Mouse (Mus musculus) midbrain, embryonic 16.5 days (tissue): ENCODE measurements around the gene Gm11939. TPM values are rescaled to one million over a fixed set of nuclear protein-coding genes. Genes with fewer than 3 reads are reported as not detected.

ENCODE experiments used
- ATAC-seq: fragments of 200-750 bp; cut with Nextera tagmentation; 2 replicates; pipeline ENCODE4 v1.8.0; 2017; ENCODE audit warnings: moderate TSS enrichment
- H3K27ac ChIP-seq: fragments of 300-500 bp; sonication (generic); 2 replicates; pipeline ENCODE4 v1.5.1; 2014; ENCODE audit warnings: mild to moderate bottlenecking, low read length, mixed read lengths
- H3K27me3 ChIP-seq: fragments of 300-500 bp; sonication (generic); 2 replicates; pipeline ENCODE4 v1.6.1; 2014; ENCODE audit warnings: low read depth, low read length, mixed read lengths; ENCODE audit not compliant: control insufficient read depth, insufficient read depth
- H3K36me3 ChIP-seq: fragments of 300-500 bp; sonication (generic); 2 replicates; pipeline ENCODE4 v1.6.1; 2014; ENCODE audit warnings: mild to moderate bottlenecking, low read length, moderate library complexity, mixed read lengths; ENCODE audit not compliant: control insufficient read depth, insufficient read depth
- H3K4me1 ChIP-seq: fragments of 300-500 bp; sonication (generic); 2 replicates; pipeline ENCODE4 v1.6.1; 2014; ENCODE audit warnings: mild to moderate bottlenecking, low read length, mixed read lengths; ENCODE audit not compliant: control insufficient read depth, insufficient read depth
- H3K4me2 ChIP-seq: fragments of 300-500 bp; sonication (generic); 2 replicates; pipeline ENCODE4 v1.6.1; 2014; ENCODE audit warnings: mild to moderate bottlenecking, low read length, mixed read lengths
- H3K4me3 ChIP-seq: fragments of 300-500 bp; sonication (generic); 2 replicates; pipeline ENCODE4 v1.5.1; 2014; ENCODE audit warnings: low read depth, mild to moderate bottlenecking, low read length, moderate library complexity, mixed read lengths
- H3K9ac ChIP-seq: fragments of 300-500 bp; sonication (generic); 2 replicates; pipeline ENCODE4 v1.6.1; 2014; ENCODE audit warnings: low read depth, low read length, mixed read lengths
- H3K9me3 ChIP-seq: fragments of 300-500 bp; sonication (generic); replicated peaks from 2 replicates; pipeline ENCODE4 v1.6.1; 2014; ENCODE audit warnings: mild to moderate bottlenecking, low read length, mixed read lengths; ENCODE audit not compliant: control insufficient read depth, poor library complexity, severe bottlenecking
- WGBS: fragments of 180-500 bp; shearing (Covaris S2); extraction: QIAGEN DNeasy Blood & Tissue Kit; methylation state at CpG from one replicate; pipeline ENCODE4 v1.1.7; 2014; 5-methylcytosine and 5-hydroxymethylcytosine counted together
- polyA plus RNA-seq: library from polyadenylated mRNA; unstranded; fragments of >200 nt; fragmentation: Nextera tagmentation; extraction: Ambion mirVana; gene quantifications from 2 replicates; pipeline ENCODE4 v1.2.1, GENCODE M21; 2015

Gene Gm11939
- polyA plus RNA-seq, 1 experiment from 2014 or later: not detected

GRCm38 (mm10) chr11:99539721-99540120 is 19.5 kb downstream of the Gm11939 start:
- no peaks in the 10 kb centered on the region for H3K27me3 ChIP-seq
- no peak overlapping the region for H3K9ac ChIP-seq
- H3K4me2 ChIP-seq: no peak overlapping the region
- no peak overlapping the region for H3K4me3 ChIP-seq
- ATAC-seq: no peak
- no peaks in the 10 kb centered on the region for H3K9me3 ChIP-seq
- WGBS: 49% methylated on average over 9 of the region's 9 CpGs
- H3K27ac ChIP-seq: no peak overlapping the region
- H3K36me3 ChIP-seq: no peaks in the 10 kb centered on the region
- no peaks in the 10 kb centered on the region for H3K4me1 ChIP-seq

- no peak within 1 kb of the TSS for H3K4me3 ChIP-seq
- H3K9me3 ChIP-seq: no peaks in the 10 kb centered on the region
- H3K27me3 ChIP-seq: no peaks in the 10 kb centered on the region
- H3K9ac ChIP-seq: no peak within 1 kb of the TSS
- H3K36me3 ChIP-seq: no peaks in the 10 kb centered on the region
- H3K27ac ChIP-seq: no peak within 1 kb of the TSS
- H3K4me1 ChIP-seq: no peaks in the 10 kb centered on the region
- 91% methylated on average over 13 of the region's 13 CpGs for WGBS
- H3K4me2 ChIP-seq: no peak within 1 kb of the TSS
- no peak for ATAC-seq
These were observed 37.9 kb downstream of the Gm11939 start, which contains the start of gene Krt39 for GRCm38 (mm10) chr11:99521288-99521860. Gene Krt39 (minus strand): TSS chr11:99521338.

GRCm38 (mm10) chr11:99514098-99514497 is 45.2 kb downstream of the Gm11939 start:
- no peaks in the 10 kb centered on the region for H3K36me3 ChIP-seq
- H3K4me1 ChIP-seq: no peaks in the 10 kb centered on the region
- H3K4me3 ChIP-seq: no peak overlapping the region
- no peak overlapping the region for H3K4me2 ChIP-seq
- H3K9ac ChIP-seq: no peak overlapping the region
- no peaks in the 10 kb centered on the region for H3K27me3 ChIP-seq
- H3K9me3 ChIP-seq: no peaks in the 10 kb centered on the region
- WGBS: 92% methylated on average over 8 of the region's 8 CpGs
- H3K27ac ChIP-seq: no peak overlapping the region
- ATAC-seq: no peak

Other genes with a start within 250 kb of the Gm11939 start
- 0.14 and 0.29 TPM in 2 replicates for gene Krt25, start 236.5 kb downstream of the Gm11939 start, polyA plus RNA-seq
- gene Krt26, start 221.5 kb downstream of the Gm11939 start, polyA plus RNA-seq: 0.19 TPM in 2 replicates
- not detected in 2 replicates for gene Krt27, start 208.4 kb downstream of the Gm11939 start, polyA plus RNA-seq
- 0.29 and 0.46 TPM in 2 replicates for gene Krt28, start 184.6 kb downstream of the Gm11939 start, polyA plus RNA-seq
- 28.9 and 29.8 TPM in 2 replicates for gene Krt10, start 170.1 kb downstream of the Gm11939 start, polyA plus RNA-seq
- gene Krt12, start 137.2 kb downstream of the Gm11939 start, polyA plus RNA-seq: 0.14 TPM in 1 of 2 replicates, not detected in the other
- gene Krt20, start 121.3 kb downstream of the Gm11939 start, polyA plus RNA-seq: 0.21 and 0.34 TPM in 2 replicates
- gene Krt23, start 66.3 kb downstream of the Gm11939 start, polyA plus RNA-seq: 0.11 TPM in 1 of 2 replicates, not detected in the other
- not detected in 2 replicates for gene Krt39, start 38.1 kb downstream of the Gm11939 start, polyA plus RNA-seq
- not detected in 2 replicates for gene Krt40, start 16.3 kb downstream of the Gm11939 start, polyA plus RNA-seq
- not detected in 2 replicates for gene Krtap3-3, start 8.6 kb downstream of the Gm11939 start, polyA plus RNA-seq
- gene Krtap3-2, start 2.6 kb downstream of the Gm11939 start, polyA plus RNA-seq: not detected in 2 replicates
- not detected in 2 replicates for gene Krtap3-1, start 7.2 kb upstream of the Gm11939 start, polyA plus RNA-seq
- not detected in 2 replicates for gene Krtap1-5, start 21.6 kb upstream of the Gm11939 start, polyA plus RNA-seq
- not detected in 2 replicates for gene Krtap1-4, start 24.2 kb upstream of the Gm11939 start, polyA plus RNA-seq
- not detected in 2 replicates for gene Krtap1-3, start 31.9 kb upstream of the Gm11939 start, polyA plus RNA-seq
- not detected in 2 replicates for gene Krtap9-3, start 38.6 kb upstream of the Gm11939 start, polyA plus RNA-seq
- gene Gm11938, start 43.8 kb upstream of the Gm11939 start, polyA plus RNA-seq: not detected in 2 replicates
- not detected in 2 replicates for gene Gm11937, start 50.7 kb upstream of the Gm11939 start, polyA plus RNA-seq
- gene Krtap2-4, start 55.4 kb upstream of the Gm11939 start, polyA plus RNA-seq: not detected in 2 replicates
- not detected in 2 replicates for gene Gm11562, start 61.0 kb upstream of the Gm11939 start, polyA plus RNA-seq
- not detected in 2 replicates for gene Krtap4-1, start 68.8 kb upstream of the Gm11939 start, polyA plus RNA-seq
- 0.25 TPM in 1 of 2 replicates, not detected in the other for gene Krtap4-2, start 75.6 kb upstream of the Gm11939 start, polyA plus RNA-seq
- not detected in 2 replicates for gene Krtap4-7, start 84.6 kb upstream of the Gm11939 start, polyA plus RNA-seq
- gene Gm11555, start 90.8 kb upstream of the Gm11939 start, polyA plus RNA-seq: not detected in 2 replicates
- not detected in 2 replicates for gene Gm11563, start 99.5 kb upstream of the Gm11939 start, polyA plus RNA-seq
- gene Krtap4-6, start 106.5 kb upstream of the Gm11939 start, polyA plus RNA-seq: not detected in 2 replicates
- not detected in 2 replicates for gene Gm14190, start 131.3 kb upstream of the Gm11939 start, polyA plus RNA-seq
- not detected in 2 replicates for gene Gm14180, start 174.8 kb upstream of the Gm11939 start, polyA plus RNA-seq
- not detected in 2 replicates for gene Gm11595, start 213.4 kb upstream of the Gm11939 start, polyA plus RNA-seq
- not detected in 2 replicates for gene Krtap4-8, start 221.2 kb upstream of the Gm11939 start, polyA plus RNA-seq
- not detected in 2 replicates for gene Krtap4-9, start 225.7 kb upstream of the Gm11939 start, polyA plus RNA-seq
- not detected in 2 replicates for gene Gm11596, start 234.0 kb upstream of the Gm11939 start, polyA plus RNA-seq
- gene Gm11569, start 239.5 kb upstream of the Gm11939 start, polyA plus RNA-seq: not detected in 2 replicates
- gene Gm11554, start 245.0 kb upstream of the Gm11939 start, polyA plus RNA-seq: not detected in 2 replicates